Mouse (Mus musculus) G1E (cell line): ENCODE data around the gene S1pr4. TPM values are rescaled to one million over a fixed set of nuclear protein-coding genes. Genes with fewer than 3 reads are reported as not detected.

Experiments
- ATAC-seq: 2 replicates; pipeline ENCODE4 v1.8.0; 2016; ENCODE audit warnings: mild to moderate bottlenecking; ENCODE audit not compliant: insufficient number of reproducible peaks, poor library complexity, low FRiP score, severe bottlenecking; ENCODE audit errors: extremely low read depth
- DNase-seq: peaks from one replicate; pipeline ENCODE4 v3.0.0; 2012; ENCODE audit warnings: low spot score
- H3K27me3 ChIP-seq: 2 replicates; pipeline ENCODE4 v1.6.1; 2012; ENCODE audit warnings: mild to moderate bottlenecking, low read length, inconsistent platforms; ENCODE audit not compliant: insufficient read depth
- H3K36me3 ChIP-seq: replicated peaks from 2 replicates; pipeline ENCODE3; 2012; ENCODE audit warnings: mild to moderate bottlenecking, inconsistent platforms
- H3K4me1 ChIP-seq: 2 replicates; pipeline ENCODE4 v1.6.1; 2012; ENCODE audit warnings: low read depth, low read length, inconsistent platforms, mixed read lengths; ENCODE audit not compliant: insufficient read depth
- H3K4me3 ChIP-seq: 2 replicates; pipeline ENCODE4 v1.5.1; 2012; ENCODE audit warnings: low read depth, mild to moderate bottlenecking, inconsistent platforms, low read length, moderate library complexity, mixed read lengths
- H3K9me3 ChIP-seq: replicated peaks from 2 replicates; pipeline ENCODE4 v1.6.1; 2012; ENCODE audit warnings: inconsistent platforms
- CTCF ChIP-seq: IDR thresholded peaks from 2 replicates; pipeline ENCODE4 v1.5.1; 2012; ENCODE audit warnings: low read depth, low read length, inconsistent platforms, mixed read lengths
- GATA1 ChIP-seq: IDR thresholded peaks from 2 replicates; pipeline ENCODE4 v1.6.1; 2012; ENCODE audit warnings: borderline replicate concordance, low read length, inconsistent platforms, mixed read lengths
- GATA2 ChIP-seq: IDR thresholded peaks from 2 replicates; pipeline ENCODE4 v1.6.1; 2012; ENCODE audit warnings: low read depth, low read length, inconsistent platforms, borderline replicate concordance
- POLR2AphosphoS5 ChIP-seq: IDR thresholded peaks from 2 replicates; pipeline ENCODE4 v1.6.1; 2012; ENCODE audit warnings: low read depth, low read length, inconsistent platforms; ENCODE audit not compliant: insufficient replicate concordance
- TAL1 ChIP-seq: conservative IDR thresholded peaks from 2 replicates; pipeline ENCODE4 v1.6.1; 2012; ENCODE audit warnings: low read depth, low read length, inconsistent platforms, mixed read lengths
- polyA plus RNA-seq: library from polyadenylated mRNA; stranded (reverse); fragments of >175 nt; gene quantifications from 2 replicates; pipeline ENCODE4 v1.2.3, GENCODE M21; 2012
- total RNA-seq, 2 experiments: library from RNA; stranded (forward) in 1 of 2; stranded (reverse) in 1 of 2; fragments of 200-1000 nt in 1 of 2; fragments of >200 nt in 1 of 2; fragmentation: Nextera tagmentation in 1 of 2; gene quantifications; 2 replicates each; pipeline ENCODE4 v1.2.3; 2014 to 2017

S1pr4 gene
- total and polyA plus RNA-seq, 3 experiments, result 1.00 to 1.6 TPM; not detected in 1

DNA sequence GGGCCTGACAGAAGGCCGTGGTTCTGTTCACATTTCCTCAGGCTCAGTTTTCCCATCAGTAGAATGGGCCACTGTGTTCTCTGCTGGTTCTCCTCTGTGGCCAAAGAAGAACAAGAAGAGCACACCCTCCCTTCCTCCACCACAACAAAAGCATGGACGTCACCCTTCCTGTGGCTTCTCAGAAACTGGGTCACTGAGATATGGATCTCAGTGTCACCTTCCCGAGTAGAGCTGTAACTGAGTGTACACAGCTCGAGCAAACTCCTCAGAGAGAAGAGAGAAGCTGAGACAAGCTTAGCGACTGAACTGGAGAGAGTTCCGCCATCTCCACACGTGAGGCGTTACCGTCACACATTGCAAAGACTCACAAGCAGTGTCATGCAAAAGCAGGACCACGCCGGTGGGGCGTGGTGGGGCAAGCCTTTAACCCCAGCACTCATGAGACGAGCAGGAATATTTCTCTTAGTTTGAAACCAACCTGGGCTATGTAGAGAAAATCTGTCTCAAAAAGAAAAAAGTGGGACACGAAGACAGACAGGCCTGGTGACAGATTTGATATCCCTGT, 10.4 kb upstream of the S1pr4 start:
- H3K36me3 ChIP-seq, result peaks cover 94% of the 10 kb centered on the region
- ATAC-seq, result peak; percentile 49; the same call in 1 of the 2 replicates
- DNase-seq, result no peak
- peaks cover 10% of the 10 kb centered on the region for H3K9me3 ChIP-seq
- no peak overlapping the region for H3K4me3 ChIP-seq
- H3K4me1 ChIP-seq, result peaks cover 49% of the 10 kb centered on the region
- H3K27me3 ChIP-seq, result no peaks in the 10 kb centered on the region
- TF ChIP-seq GATA1, result no peak
- TF ChIP-seq POLR2AphosphoS5, result no peak
- TF ChIP-seq TAL1, result no peak
- no peak for TF ChIP-seq CTCF
- no peak for TF ChIP-seq GATA2

DNA sequence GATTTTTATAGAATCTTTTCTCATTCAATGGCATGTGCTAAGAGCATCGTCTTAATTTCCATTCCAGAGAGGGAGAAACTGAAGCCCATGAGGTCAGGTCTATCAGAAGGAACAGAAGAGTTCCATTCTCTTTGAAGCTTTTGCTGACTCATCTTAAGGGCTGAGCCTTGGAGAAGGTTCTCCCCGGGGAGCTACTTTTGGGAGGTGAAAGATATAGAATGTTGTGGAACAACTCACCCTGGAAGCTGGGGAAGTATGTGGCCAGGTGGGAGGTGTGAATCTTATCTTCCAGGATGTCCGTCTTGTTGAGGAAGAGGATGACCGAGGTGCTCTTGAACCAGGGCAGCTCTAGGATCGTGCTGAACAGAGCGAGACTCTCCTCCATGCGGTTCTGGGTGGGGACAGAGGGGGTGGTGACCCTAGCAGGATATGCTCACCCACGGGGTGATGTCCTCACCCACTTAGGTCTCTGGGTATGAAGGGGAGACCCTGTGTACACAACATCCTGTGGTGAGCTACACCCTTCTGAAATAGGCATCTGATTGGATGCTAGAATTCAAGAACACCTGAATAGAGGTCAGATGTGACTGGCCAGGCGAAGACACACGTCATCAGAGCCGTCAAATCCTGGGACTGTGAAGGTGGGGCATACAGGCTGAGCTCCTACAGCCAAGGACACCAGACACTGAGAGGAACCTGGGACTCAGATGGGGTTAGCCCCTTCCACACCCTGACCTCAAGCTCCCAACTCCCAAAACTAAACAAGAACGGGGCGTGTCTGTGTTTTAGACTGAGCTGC, 8.0 kb upstream of the S1pr4 start:
- DNase-seq, result no peak
- 0 out of 2 replicates have a peak, but pooled peaks cover 5% of the 10 kb centered on the region for H3K9me3 ChIP-seq
- peaks cover 94% of the 10 kb centered on the region for H3K36me3 ChIP-seq
- TF ChIP-seq GATA1 (no peak), POLR2AphosphoS5 (no peak), TAL1 (no peak), GATA2 (no peak), CTCF (no peak)
- peaks cover 52% of the 10 kb centered on the region for H3K4me1 ChIP-seq
- no peak overlapping the region; the same call in 1 of the 2 replicates for H3K4me3 ChIP-seq
- ATAC-seq, result no peak
- H3K27me3 ChIP-seq, result no peaks in the 10 kb centered on the region

DNA sequence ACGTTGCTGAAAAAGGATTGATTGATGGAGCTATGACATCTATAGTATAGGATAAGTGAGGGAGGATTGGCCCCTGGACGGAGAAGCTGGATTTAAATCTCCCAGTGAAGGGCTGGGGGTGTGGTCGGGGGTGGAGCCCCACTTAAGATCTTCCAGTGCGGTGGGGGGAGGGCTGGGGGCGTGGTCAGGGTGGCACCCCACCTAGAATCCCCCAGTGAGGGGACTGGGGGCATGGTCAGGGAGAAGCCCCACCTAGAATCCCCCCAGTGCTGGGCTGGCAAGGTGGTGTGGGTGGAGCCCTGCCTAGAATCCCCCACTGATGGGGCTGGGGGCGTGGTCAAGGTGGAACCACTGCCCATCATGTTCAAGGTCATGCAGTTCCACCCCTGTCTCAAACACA, 7.2 kb upstream of the S1pr4 start:
- no peak for DNase-seq
- H3K36me3 ChIP-seq, result peaks cover 94% of the 10 kb centered on the region
- TF ChIP-seq POLR2AphosphoS5, result no peak
- no peak for TF ChIP-seq TAL1
- TF ChIP-seq GATA1, result no peak
- TF ChIP-seq CTCF, result no peak
- no peak for TF ChIP-seq GATA2
- H3K27me3 ChIP-seq, result no peaks in the 10 kb centered on the region
- no peak overlapping the region for H3K4me3 ChIP-seq
- peaks cover 52% of the 10 kb centered on the region for H3K4me1 ChIP-seq
- ATAC-seq, result no peak
- 0 out of 2 replicates have a peak, but pooled peaks cover 5% of the 10 kb centered on the region for H3K9me3 ChIP-seq

DNA sequence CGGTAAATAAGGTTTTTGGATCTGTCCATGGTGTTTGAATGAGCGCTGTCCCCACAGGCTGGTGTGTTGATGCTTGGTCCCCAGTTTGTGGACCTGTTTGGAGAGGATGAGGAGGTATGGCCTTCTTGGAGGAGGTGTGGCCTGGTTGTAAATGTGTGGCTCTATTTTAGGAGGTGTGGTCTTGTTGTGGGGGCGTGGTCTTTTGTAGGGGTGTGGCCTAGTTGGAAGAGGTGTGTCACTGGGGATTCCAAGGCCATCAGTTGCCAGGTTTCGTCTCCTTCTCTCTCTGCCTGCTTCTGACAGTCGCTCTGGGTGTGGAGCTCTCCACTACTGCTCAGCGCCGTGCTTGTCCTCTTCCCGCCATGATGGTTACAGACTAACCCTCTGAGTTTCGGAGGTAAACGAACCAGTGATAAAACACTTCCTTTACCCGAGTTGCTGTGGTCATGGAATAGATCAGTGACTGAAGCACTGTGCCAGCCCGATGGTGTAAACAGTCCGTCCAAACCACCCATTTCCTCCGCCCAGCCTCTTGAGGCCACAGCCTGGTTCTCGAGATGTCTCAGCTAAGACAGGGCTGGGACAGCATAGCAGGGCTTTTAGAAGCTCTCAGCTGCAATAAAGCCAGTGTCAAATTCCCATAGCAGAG, 5.2 kb upstream of the S1pr4 start:
- ATAC-seq (no peak), DNase-seq (no peak)
- Histone ChIP-seq H3K4me1 (peaks cover 50% of the 10 kb centered on the region), H3K36me3 (peaks cover 92% of the 10 kb centered on the region), H3K27me3 (no peaks in the 10 kb centered on the region), H3K9me3 (0 out of 2 replicates have a peak, but pooled peaks cover 5% of the 10 kb centered on the region), H3K4me3 (no peak overlapping the region)
- TF ChIP-seq CTCF (no peak), TAL1 (no peak), GATA1 (no peak), GATA2 (no peak), POLR2AphosphoS5 (no peak)

DNA sequence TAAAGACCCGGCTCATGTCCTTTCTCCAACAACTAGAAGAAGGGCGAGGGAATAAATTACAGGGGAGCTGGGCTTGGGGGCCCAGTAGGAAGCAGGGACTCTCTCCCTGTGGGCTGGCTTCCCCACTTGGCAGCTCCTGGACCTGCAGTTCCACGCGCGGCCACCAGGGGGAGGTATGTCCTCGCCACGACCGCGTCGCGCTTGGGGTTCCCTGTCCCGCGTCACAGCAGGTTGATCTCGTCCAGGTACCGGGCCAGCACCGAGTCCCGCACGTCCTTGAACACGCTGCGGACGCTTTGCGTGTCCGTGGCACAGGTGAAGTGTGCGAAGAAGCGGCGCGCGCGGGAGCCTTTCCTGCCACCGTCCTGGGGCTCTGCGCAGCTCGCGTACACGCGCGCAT, 2.7 kb upstream of the S1pr4 start:
- Histone ChIP-seq H3K4me1 (peaks cover 49% of the 10 kb centered on the region), H3K27me3 (no peaks in the 10 kb centered on the region), H3K4me3 (peak overlapping the region; percentile 57; the same call in 1 of the 2 replicates), H3K9me3 (0 out of 2 replicates have a peak, but pooled peaks cover 5% of the 10 kb centered on the region), H3K36me3 (peaks cover 81% of the 10 kb centered on the region)
- ATAC-seq (no peak), DNase-seq (peak; percentile 67)
- peak; percentile 99 for TF ChIP-seq CTCF
- no peak for TF ChIP-seq TAL1
- TF ChIP-seq GATA1, result no peak
- TF ChIP-seq POLR2AphosphoS5, result no peak
- TF ChIP-seq GATA2, result no peak
